In the genomic region with DNA sequence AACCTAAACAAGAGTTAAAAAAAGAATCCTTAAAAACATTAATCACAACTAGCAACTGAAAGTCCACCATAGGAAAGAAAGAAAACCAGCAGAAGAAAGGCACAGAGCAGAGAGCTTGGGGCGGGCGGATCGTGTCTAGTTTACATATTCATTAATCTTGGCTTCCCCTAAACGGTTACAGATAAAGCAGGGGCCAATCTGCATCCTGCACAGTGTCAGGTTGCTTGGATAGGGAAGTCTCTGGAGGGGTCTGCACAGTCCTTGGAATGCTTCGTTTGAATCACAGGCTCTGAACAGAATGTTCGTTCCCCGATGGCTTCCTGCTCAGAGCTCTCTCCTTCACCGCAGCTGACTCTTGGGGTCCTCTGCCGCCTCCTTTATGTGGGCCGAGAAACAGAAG, we compare ENCODE assay signal across 12 mouse cellular contexts. TPM values are rescaled to one million over a fixed set of nuclear protein-coding genes. Genes with fewer than 3 reads are reported as not detected.
DNase-seq lines count a peak whose midpoint lies in the region; ATAC-seq and TF ChIP-seq lines count a peak whose summit lies in the region.
"Had no signal": no experiment of that assay in that cellular context is flagged by ENCODE, and none has a peak within 500 bp of the region (broad histone marks: within the 10 kb centered on the region; RNA-seq: fewer than 3 reads in every experiment).

No protein-coding gene starts in this region.

- ATAC-seq in liver, postnatal 0 days = no peak
- ATAC-seq: Patski had no signal

- H3K9me3 ChIP-seq in liver, postnatal 0 days (ENCODE audit: low read length) = no peaks in the 10 kb centered on the region
- H3K9me3 ChIP-seq: embryonic facial prominence, embryonic 15.5 days had no signal

- intact Hi-C loops in gastrocnemius, postnatal 14 days (cut with DNase I; ENCODE audit: low total_unique reads) = no loop called here

- no peaks in the 10 kb centered on the region for H3K27me3 ChIP-seq in liver, postnatal 0 days (ENCODE audit: insufficient read depth, low read length)
- H3K27me3 ChIP-seq: embryonic facial prominence, embryonic 15.5 days had no signal

- TF ChIP-seq CTCF in liver, postnatal 0 days (IDR thresholded peaks at IDR 0.05; ENCODE audit: low read depth) = no peak

- H3K4me1 ChIP-seq in liver, postnatal 0 days (ENCODE audit: insufficient read depth) = no peaks in the 10 kb centered on the region

- DNase-seq in liver = peak; percentile 17
- DNase-seq in liver, postnatal 0 days = no peak
- DNase-seq in embryo, embryonic 11 days = peak; percentile 59
- DNase-seq in heart, postnatal 4 days = peak; percentile 10
- peak; percentile 48 for DNase-seq in thymus, postnatal 0 days (ENCODE audit: low spot score)
- no peak for DNase-seq in urinary bladder, postnatal 36 days (ENCODE audit: low spot score in 2 of 2)
- DNase-seq in gastrocnemius, postnatal 14 days = no peak
- DNase-seq: gastrocnemius, postnatal 10 days; lung, adult 2 months had no signal

- WGBS in liver, postnatal 0 days (ENCODE audit: insufficient replicate concordance) = 25% methylated on average over 10 of the region's 10 CpGs

- no peaks in the 10 kb centered on the region for H3K36me3 ChIP-seq in liver, postnatal 0 days (replicated peaks; ENCODE audit: insufficient read depth, low read length)
- H3K36me3 ChIP-seq: embryonic facial prominence, embryonic 15.5 days had no signal

- H3K9ac ChIP-seq in liver, postnatal 0 days (replicated peaks) = no peak overlapping the region
- H3K9ac ChIP-seq: embryonic facial prominence, embryonic 15.5 days had no signal

- no peak overlapping the region for H3K4me3 ChIP-seq in liver, postnatal 0 days (ENCODE audit: low read depth, low read length)
- H3K4me3 ChIP-seq: embryonic facial prominence, embryonic 15.5 days; layer of hippocampus, adult 2 months had no signal

- TF ChIP-seq EP300 in liver, postnatal 0 days (IDR thresholded peaks at IDR 0.05; ENCODE audit: low read depth) = no peak

- H3K27ac ChIP-seq in liver, postnatal 0 days (ENCODE audit: low read depth) = no peak overlapping the region
- H3K27ac ChIP-seq: embryonic facial prominence, embryonic 15.5 days; layer of hippocampus, adult 2 months had no signal

- no peak overlapping the region for H3K4me2 ChIP-seq in liver, postnatal 0 days (ENCODE audit: low read depth, low read length)
- H3K4me2 ChIP-seq: embryonic facial prominence, embryonic 15.5 days had no signal

RNA-seq across cellular contexts. Expression of a gene that starts 24.7 kb away (rescaled TPM):
- 0.70 and 0.71 TPM in 2 replicates for polyA plus RNA-seq in liver, postnatal 0 days (2015; fragmentation: Nextera tagmentation; extraction: Ambion mirVana)
- total RNA-seq in heart, postnatal 4 days (2021) = 10 to 100 TPM; 24.9 to 25.6 TPM
- polyA plus RNA-seq in thymus, postnatal 0 days (2015; fragmentation: Nextera tagmentation; extraction: Ambion mirVana) = 2.4 and 3.0 TPM in 2 replicates
- 10 to 100 TPM; 10.4 to 10.9 TPM for total RNA-seq in gastrocnemius, postnatal 14 days (2021)

Comparison
In these comparisons a context has a peak if more than half of its experiments do, and no peak if none do; other contexts are left out.
1. DNase-seq: peak in liver (single experiment), embryo, embryonic 11 days (single experiment), heart, postnatal 4 days (single experiment) and thymus, postnatal 0 days (single experiment); none in liver, postnatal 0 days (single experiment), urinary bladder, postnatal 36 days (0 of 2) and gastrocnemius, postnatal 14 days (single experiment).